Mouse (Mus musculus): ENCODE data around the gene Trim54. TPM values are rescaled to one million over a fixed set of nuclear protein-coding genes. Genes with fewer than 3 reads are reported as not detected.

Trim54 gene
- polyA plus RNA-seq, 1 experiment from 2014 or later, result not detected

Other genes with a start within 250 kb of the Trim54 start
- gene Tmem214, start 248.7 kb upstream of the Trim54 start, polyA plus RNA-seq (2018), result 39.8 to 53.8 TPM (median 45.4 TPM) in 3 replicates
- gene Agbl5, start 228.0 kb upstream of the Trim54 start, polyA plus RNA-seq (2018), result 2.1 to 3.5 TPM (median 2.3 TPM) in 3 replicates
- 186 to 192 TPM (median 190 TPM) in 3 replicates for gene Ost4, start 208.9 kb upstream of the Trim54 start, polyA plus RNA-seq (2018)
- gene Emilin1, start 203.3 kb upstream of the Trim54 start, polyA plus RNA-seq (2018), result 21.8 to 51.0 TPM (median 46.5 TPM) in 3 replicates
- gene Khk, start 195.3 kb upstream of the Trim54 start, polyA plus RNA-seq (2018), result 10.2 to 18.1 TPM (median 14.4 TPM) in 3 replicates
- 0.17 TPM in 1 of 3 replicates, not detected in the others for gene Cgref1, start 171.1 kb upstream of the Trim54 start, polyA plus RNA-seq (2018)
- 68.1 to 87.2 TPM (median 71.0 TPM) in 3 replicates for gene Preb, start 156.4 kb upstream of the Trim54 start, polyA plus RNA-seq (2018)
- not detected in 3 replicates for gene Tcf23, start 148.1 kb upstream of the Trim54 start, polyA plus RNA-seq (2018)
- 73.4 to 150 TPM (median 103 TPM) in 3 replicates for gene Atraid, start 68.4 kb upstream of the Trim54 start, polyA plus RNA-seq (2018)
- gene Slc5a6, start 67.8 kb upstream of the Trim54 start, polyA plus RNA-seq (2018), result 3.3 to 6.2 TPM (median 5.1 TPM) in 3 replicates
- gene Cad, start 61.9 kb upstream of the Trim54 start, polyA plus RNA-seq (2018), result 5.8 to 16.7 TPM (median 7.3 TPM) in 3 replicates
- gene Dnajc5g, start 10.4 kb upstream of the Trim54 start, polyA plus RNA-seq (2018), result not detected in 3 replicates
- gene Slc30a3, start 8.5 kb upstream of the Trim54 start, polyA plus RNA-seq (2018), result not detected in 3 replicates
- gene Ucn, start 22.1 kb downstream of the Trim54 start, polyA plus RNA-seq (2018), result not detected in 3 replicates
- 35.2 to 59.9 TPM (median 52.3 TPM) in 3 replicates for gene Mpv17, start 37.5 kb downstream of the Trim54 start, polyA plus RNA-seq (2018)
- 0.42 to 0.53 TPM in 2 of 3 replicates, not detected in the other for gene Gm29609, start 63.2 kb downstream of the Trim54 start, polyA plus RNA-seq (2018)
- gene Gtf3c2, start 63.4 kb downstream of the Trim54 start, polyA plus RNA-seq (2018), result 25.3 to 29.9 TPM (median 29.5 TPM) in 3 replicates
- gene Snx17, start 76.5 kb downstream of the Trim54 start, polyA plus RNA-seq (2018), result 30.9 to 73.2 TPM (median 66.8 TPM) in 3 replicates
- gene Eif2b4, start 76.7 kb downstream of the Trim54 start, polyA plus RNA-seq (2018), result 15.7 to 26.2 TPM (median 16.2 TPM) in 3 replicates
- gene Zfp513, start 85.6 kb downstream of the Trim54 start, polyA plus RNA-seq (2018), result 20.3 to 33.4 TPM (median 25.0 TPM) in 3 replicates
- gene Ppm1g, start 104.0 kb downstream of the Trim54 start, polyA plus RNA-seq (2018), result 49.8 to 88.3 TPM (median 76.6 TPM) in 3 replicates
- 68.4 to 96.8 TPM (median 84.5 TPM) in 3 replicates for gene Nrbp1, start 124.2 kb downstream of the Trim54 start, polyA plus RNA-seq (2018)
- not detected in 3 replicates for gene Gm9970, start 124.5 kb downstream of the Trim54 start, polyA plus RNA-seq (2018)
- gene Krtcap3, start 135.0 kb downstream of the Trim54 start, polyA plus RNA-seq (2018), result 0.37 to 2.5 TPM (median 0.63 TPM) in 3 replicates
- 11.8 to 19.6 TPM (median 13.6 TPM) in 3 replicates for gene Ift172, start 174.4 kb downstream of the Trim54 start, polyA plus RNA-seq (2018)
- not detected in 3 replicates for gene Fndc4, start 179.4 kb downstream of the Trim54 start, polyA plus RNA-seq (2018)
- gene Gckr, start 180.7 kb downstream of the Trim54 start, polyA plus RNA-seq (2018), result not detected in 3 replicates